In genomic region chr15:36875980-36876778, GRCm38 (mm10) we compare ENCODE assay signal across 12 mouse cellular contexts.
DNase-seq lines count a peak whose midpoint lies in the region; ATAC-seq and TF ChIP-seq lines count a peak whose summit lies in the region.
"Had no signal": no experiment of that assay in that cellular context is flagged by ENCODE, and none has a peak within 500 bp of the region (broad histone marks: within the 10 kb centered on the region; RNA-seq: fewer than 3 reads in every experiment).

No protein-coding gene starts in this region.

- H3K9ac ChIP-seq in heart, embryonic 15.5 days = no peak overlapping the region
- H3K9ac ChIP-seq in lung, postnatal 0 days (replicated peaks; ENCODE audit: low read depth) = no peak overlapping the region
- H3K9ac ChIP-seq: embryonic facial prominence, embryonic 12.5 days had no signal

- no peaks in the 10 kb centered on the region for H3K9me3 ChIP-seq in heart, embryonic 15.5 days (replicated peaks)
- no peaks in the 10 kb centered on the region for H3K9me3 ChIP-seq in lung, postnatal 0 days (ENCODE audit: low read length)
- H3K9me3 ChIP-seq: embryonic facial prominence, embryonic 12.5 days had no signal

- peaks cover 51% of the 10 kb centered on the region for H3K4me1 ChIP-seq in heart, embryonic 15.5 days (replicated peaks)
- peaks cover 36% of the 10 kb centered on the region; the same call in 1 of the 2 replicates for H3K4me1 ChIP-seq in lung, postnatal 0 days (ENCODE audit: insufficient read depth, low read depth, low read length)

- WGBS in heart, embryonic 15.5 days = 60% methylated on average over 10 of the region's 10 CpGs
- WGBS in lung, postnatal 0 days = 44% methylated on average over 10 of the region's 10 CpGs

- DNase-seq in adrenal gland, adult 2 months = peak; percentile 68
- no peak for DNase-seq in adrenal gland, adult 18-20 months (ENCODE audit: low spot score in 2 of 2)
- peak; percentile 26 for DNase-seq in CD4-positive helper T cell, adult 2 months (ENCODE audit: low read depth, low spot score)
- DNase-seq in lung, postnatal 0 days (ENCODE audit: low spot score) = peak; percentile 65
- no peak for DNase-seq in retina, postnatal 1 day
- no peak for DNase-seq in kidney, adult 8-10 months
- DNase-seq in spleen, postnatal 14 days (ENCODE audit: low spot score in 2 of 2) = no peak
- DNase-seq: gastrocnemius, postnatal 10 days; right cerebral cortex, postnatal 14 days; thymus, postnatal 4 days had no signal

- no peaks in the 10 kb centered on the region for H3K36me3 ChIP-seq in heart, embryonic 15.5 days
- H3K36me3 ChIP-seq in lung, postnatal 0 days (ENCODE audit: insufficient read depth, low read length) = no peaks in the 10 kb centered on the region
- H3K36me3 ChIP-seq: embryonic facial prominence, embryonic 12.5 days had no signal

- H3K4me2 ChIP-seq in heart, embryonic 15.5 days = no peak overlapping the region
- no peak overlapping the region for H3K4me2 ChIP-seq in lung, postnatal 0 days (replicated peaks; ENCODE audit: low read depth, low read length)
- H3K4me2 ChIP-seq: embryonic facial prominence, embryonic 12.5 days had no signal

- no peaks in the 10 kb centered on the region for H3K27me3 ChIP-seq in heart, embryonic 15.5 days
- no peaks in the 10 kb centered on the region for H3K27me3 ChIP-seq in lung, postnatal 0 days (replicated peaks; ENCODE audit: insufficient read depth, low read length)
- H3K27me3 ChIP-seq: embryonic facial prominence, embryonic 12.5 days had no signal

- H3K27ac ChIP-seq in heart, embryonic 15.5 days = peak overlapping the region; percentile 69
- peak overlapping the region; percentile 48 for H3K27ac ChIP-seq in lung, postnatal 0 days (ENCODE audit: low read length)
- H3K27ac ChIP-seq: embryonic facial prominence, embryonic 12.5 days had no signal

- TF ChIP-seq CTCF in lung, postnatal 0 days (IDR thresholded peaks at IDR 0.05) = no peak

- H3K4me3 ChIP-seq in heart, embryonic 15.5 days = no peak overlapping the region
- no peak overlapping the region for H3K4me3 ChIP-seq in lung, postnatal 0 days (ENCODE audit: low read depth, low read length)
- H3K4me3 ChIP-seq: embryonic facial prominence, embryonic 12.5 days had no signal

- peak; percentile 86 for TF ChIP-seq EP300 in lung, postnatal 0 days (IDR thresholded peaks at IDR 0.05)

- ATAC-seq in heart, embryonic 15.5 days (replicated peaks; ENCODE audit: insufficient number of reproducible peaks, insufficient read depth, low FRiP score, low read depth) = no peak
- peak; percentile 62 for ATAC-seq in lung, postnatal 0 days

Comparison
In these comparisons a context has a peak if more than half of its experiments do, and no peak if none do; other contexts are left out.
1. DNase-seq: peak in adrenal gland, adult 2 months (single experiment), CD4-positive helper T cell, adult 2 months (single experiment) and lung, postnatal 0 days (single experiment); none in adrenal gland, adult 18-20 months (0 of 2), retina, postnatal 1 day (single experiment), kidney, adult 8-10 months (0 of 2) and spleen, postnatal 14 days (0 of 2).